Mouse (Mus musculus) ES-E14 (cell line): ENCODE data around the gene Myadml2. TPM values are rescaled to one million over a fixed set of nuclear protein-coding genes. Genes with fewer than 3 reads are reported as not detected.
A peak's percentile ranks its signal among the peaks of the same experiment; 100 is the strongest.

Experiments
- DNase-seq: peaks from one replicate; pipeline ENCODE4 v3.0.0-alpha.2; 2013; ENCODE audit warnings: low read depth, low spot score
- H3K27ac ChIP-seq: 2 replicates; pipeline ENCODE4 v1.5.1; 2012; ENCODE audit warnings: low read depth, mild to moderate bottlenecking, low read length, moderate library complexity, mixed read lengths; ENCODE audit not compliant: poor library complexity, insufficient read depth, severe bottlenecking
- H3K36me3 ChIP-seq: 2 replicates; pipeline ENCODE4 v1.6.1; 2012; ENCODE audit warnings: mild to moderate bottlenecking, low read length, moderate library complexity, mixed read lengths; ENCODE audit not compliant: control insufficient read depth, poor library complexity, insufficient read depth, severe bottlenecking
- H3K4me1 ChIP-seq, 2 experiments: fragments of 150-350 bp in 1 of 2; sonication (generic) in 1 of 2; 2 replicates each; pipeline ENCODE4 v1.6.1; 2012; ENCODE audit warnings: low read length in 2 of 2, mild to moderate bottlenecking in 1 of 2, mixed read lengths in 1 of 2; ENCODE audit not compliant: control insufficient read depth in 2 of 2, insufficient read depth in 2 of 2, poor library complexity in 1 of 2
- H3K4me3 ChIP-seq, 2 experiments: fragments of 150-350 bp in 1 of 2; sonication (generic) in 1 of 2; 2 replicates each; pipeline ENCODE4 v1.5.1; 2012; ENCODE audit warnings: low read length in 2 of 2, low read depth in 1 of 2, mild to moderate bottlenecking in 1 of 2, mixed read lengths in 1 of 2; ENCODE audit not compliant: insufficient read depth in 1 of 2, poor library complexity in 1 of 2, severe bottlenecking in 1 of 2
- H3K9ac ChIP-seq: 2 replicates; pipeline ENCODE4 v1.6.1; 2012; ENCODE audit warnings: low read depth, mild to moderate bottlenecking, low read length, mixed read lengths; ENCODE audit not compliant: poor library complexity, insufficient read depth, severe bottlenecking
- H3K9me3 ChIP-seq: fragments of 150-350 bp; sonication (generic); 2 replicates; pipeline ENCODE4 v1.6.1; 2012; ENCODE audit warnings: low read depth, mild to moderate bottlenecking, low read length; ENCODE audit not compliant: control insufficient read depth, insufficient read depth
- CHD2 ChIP-seq: IDR thresholded peaks from 2 replicates; pipeline ENCODE4 v1.6.1; 2014; ENCODE audit warnings: mild to moderate bottlenecking, low read depth, low read length, inconsistent platforms
- HCFC1 ChIP-seq: IDR thresholded peaks from 2 replicates; pipeline ENCODE4 v1.6.1; 2012; ENCODE audit warnings: low read length, inconsistent platforms, borderline replicate concordance; ENCODE audit not compliant: insufficient read depth
- MAFK ChIP-seq: IDR thresholded peaks from 2 replicates; pipeline ENCODE4 v1.6.1; 2014; ENCODE audit warnings: mild to moderate bottlenecking, low read depth, low read length, inconsistent platforms; ENCODE audit not compliant: insufficient read depth
- ZC3H11A ChIP-seq: IDR thresholded peaks from 2 replicates; pipeline ENCODE4 v1.6.1; 2012; ENCODE audit warnings: low read depth, mild to moderate bottlenecking, inconsistent platforms, low read length, borderline replicate concordance
- ZNF384 ChIP-seq: IDR thresholded peaks from 2 replicates; pipeline ENCODE4 v1.6.1; 2012; ENCODE audit warnings: low read depth, low read length, inconsistent platforms
- in situ Hi-C, 2 experiments: fragments of 600-800 bp; cut with MboI; formaldehyde crosslinking; loops; one replicate each; pipeline ENCODE4 v1.15.1; 2025; ENCODE audit warnings: low sequenced_read_pairs in 2 of 2, inconsistent platforms in 1 of 2; ENCODE audit not compliant: unreplicated experiment in 2 of 2
- total RNA-seq: library from RNA; depleted of rRNA; stranded (reverse); fragments of 300-350 nt; gene quantifications from 2 replicates; pipeline ENCODE4 v1.2.3, GENCODE M21; 2012

Gene Myadml2
- total RNA-seq, 1 experiment: not detected

- H3K4me1 ChIP-seq: peaks cover 4 to 35% of the 10 kb centered on the region in 2 experiments
- DNase-seq: no peak
- H3K9me3 ChIP-seq: no peaks in the 10 kb centered on the region
- peak overlapping the region; percentile 95 to 97 for H3K4me3 ChIP-seq
- H3K27ac ChIP-seq: peak overlapping the region; percentile 96
- peak overlapping the region; percentile 98 for H3K9ac ChIP-seq
- H3K36me3 ChIP-seq: peaks cover 12% of the 10 kb centered on the region
- in situ Hi-C loops: no loop called here
- TF ChIP-seq MAFK (peak; percentile 95), ZC3H11A (no peak)
These were observed 15.1 kb downstream of the Myadml2 start for GRCm38 (mm10) chr11:120632559-120633519.

DNA sequence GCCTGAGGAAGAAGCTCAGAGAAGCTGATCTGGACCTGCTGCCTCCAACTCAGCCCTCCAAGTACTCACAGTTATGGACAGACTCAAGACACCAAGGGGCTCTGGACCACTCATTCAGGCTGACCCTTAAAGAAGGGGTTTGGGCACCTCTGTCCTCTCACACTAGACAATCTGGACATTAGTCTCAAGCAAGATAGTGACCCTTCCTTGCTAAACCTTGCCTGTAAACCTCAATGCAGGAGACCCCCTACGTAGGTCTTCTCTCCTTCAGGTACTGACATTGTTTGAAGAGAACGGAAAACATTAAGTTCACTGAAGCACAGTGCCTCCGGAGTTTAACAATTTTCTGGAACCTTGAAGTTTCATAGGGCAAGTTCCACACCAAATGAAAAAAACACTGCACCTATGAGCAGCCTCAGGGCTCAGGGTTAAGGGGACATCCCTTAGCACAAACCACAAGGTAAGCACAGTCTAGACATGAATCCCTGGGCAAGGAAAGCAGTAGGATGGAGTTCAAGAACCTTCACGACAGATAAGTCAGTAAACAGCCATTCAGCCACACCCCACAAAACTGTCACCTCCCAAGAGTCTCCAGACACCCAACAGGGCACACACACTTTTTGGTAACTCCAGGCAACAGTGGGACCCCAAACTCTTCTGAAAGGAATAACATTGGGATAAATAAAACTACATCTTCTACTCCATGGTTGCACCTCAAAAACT is 16.1 kb downstream of the Myadml2 start:
- 0 out of 2 replicates have a peak overlapping the region, but pooled peaks have one; percentile 96 for H3K27ac ChIP-seq
- TF ChIP-seq CHD2: no peak
- TF ChIP-seq ZNF384: no peak
- TF ChIP-seq HCFC1: no peak
- TF ChIP-seq ZC3H11A: no peak
- 0 out of 2 replicates have a peak, but pooled peaks have one; percentile 5 for TF ChIP-seq MAFK
- H3K9me3 ChIP-seq: no peaks in the 10 kb centered on the region
- H3K4me3 ChIP-seq: peak overlapping the region; percentile 95 to 97
- in situ Hi-C loops: no loop called here
- no peak for DNase-seq
- H3K4me1 ChIP-seq: peaks cover 4 to 36% of the 10 kb centered on the region in 2 experiments
- H3K36me3 ChIP-seq: peaks cover 20% of the 10 kb centered on the region
- peak overlapping the region; percentile 98 for H3K9ac ChIP-seq

- Histone ChIP-seq H3K9ac (peak overlapping the region; percentile 61; the same call in 1 of the 2 replicates), H3K36me3 (peaks cover 23% of the 10 kb centered on the region), H3K4me3 (no peak overlapping the region; a peak in 1 of 4 replicates), H3K27ac (no peak overlapping the region), H3K9me3 (no peaks in the 10 kb centered on the region), H3K4me1 (peaks cover 4 to 35% of the 10 kb centered on the region in 2 experiments)
- in situ Hi-C loops: no loop called here
- TF ChIP-seq MAFK: no peak
- no peak for TF ChIP-seq CHD2
- no peak for TF ChIP-seq ZC3H11A
- no peak for TF ChIP-seq HCFC1
- TF ChIP-seq ZNF384: no peak
- DNase-seq: no peak
These were observed 16.9 kb downstream of the Myadml2 start for GRCm38 (mm10) chr11:120630881-120631725.

DNA sequence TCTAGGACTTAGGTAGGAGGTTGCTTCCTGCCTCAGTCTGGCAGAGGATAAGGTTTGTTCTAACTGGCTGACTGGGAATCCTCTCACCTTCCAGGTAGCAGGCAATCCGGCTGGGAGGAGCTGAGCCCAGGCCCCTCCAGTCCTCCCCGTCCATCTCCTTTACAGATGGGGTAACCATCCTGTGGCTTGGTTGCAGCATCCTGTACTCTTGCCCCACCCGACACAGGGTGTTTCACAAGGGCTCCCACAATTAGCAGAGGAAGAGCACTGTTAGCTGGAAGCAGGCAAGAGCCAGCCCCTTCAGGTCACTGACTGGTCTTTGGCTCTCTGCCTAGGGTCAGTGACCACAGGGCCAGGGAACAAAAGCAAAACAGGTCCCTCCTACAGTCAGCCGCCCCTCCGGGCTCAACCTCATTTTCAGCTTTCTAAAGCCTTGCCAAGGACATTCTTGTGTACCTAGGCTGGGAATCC is 17.5 kb downstream of the Myadml2 start:
- in situ Hi-C loops: no loop called here
- Histone ChIP-seq H3K9ac (peak overlapping the region; percentile 61), H3K9me3 (no peaks in the 10 kb centered on the region), H3K36me3 (peaks cover 23% of the 10 kb centered on the region), H3K4me3 (peak overlapping the region; percentile 26 to 45; a peak in 3 of 4 replicates), H3K27ac (peak overlapping the region; percentile 56), H3K4me1 (peaks cover 4 to 33% of the 10 kb centered on the region in 2 experiments)
- no peak for DNase-seq
- no peak for TF ChIP-seq ZC3H11A
- TF ChIP-seq MAFK: no peak
- TF ChIP-seq CHD2: no peak
- no peak for TF ChIP-seq ZNF384
